Mouse (Mus musculus): ENCODE results near the gene Synm.

GRCm38 (mm10) chr7:67728809-67729208 is 30.7 kb downstream of the Synm start:
- TF ChIP-seq POLR2A (IDR thresholded peaks at IDR 0.05; ENCODE audit: control insufficient read depth, extremely low read depth, insufficient read depth, low read length, poor library complexity), result no peak
- TF ChIP-seq CTCF (IDR thresholded peaks at IDR 0.05; ENCODE audit: borderline replicate concordance, control insufficient read depth, extremely low read depth, insufficient read depth, low read length, poor library complexity), result no peak
